Mouse (Mus musculus): ENCODE measurements around the gene Cdk2ap2.

DNA sequence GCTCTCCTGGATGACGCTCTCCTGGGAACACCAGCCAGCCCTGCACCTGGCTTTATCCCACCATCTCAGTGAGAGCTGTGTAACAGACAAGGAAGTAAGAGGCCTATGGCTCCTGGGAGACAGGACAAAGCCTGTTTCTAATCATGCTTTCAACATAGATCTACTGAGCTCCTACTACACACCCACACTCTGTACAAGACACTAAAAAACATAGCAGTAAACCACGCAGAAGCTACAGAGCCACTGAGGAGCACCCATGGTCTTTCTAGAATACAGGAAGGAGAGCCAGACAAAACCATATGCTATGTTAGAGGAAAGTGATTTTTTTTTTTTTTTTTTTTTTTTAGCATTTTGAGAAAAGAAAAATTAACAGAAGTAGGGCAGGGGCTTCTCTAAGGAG, 21.4 kb downstream of the Cdk2ap2 start:
- TF ChIP-seq CTCF (IDR thresholded peaks at IDR 0.05; ENCODE audit: borderline replicate concordance, control insufficient read depth, extremely low read depth, insufficient read depth, low read length, poor library complexity), result no peak
- no peak for TF ChIP-seq POLR2A (IDR thresholded peaks at IDR 0.05; ENCODE audit: control insufficient read depth, extremely low read depth, insufficient read depth, low read length, poor library complexity)

Measured in thymus, adult 2 months (tissue).